Mouse (Mus musculus): Measurements from ENCODE around the gene Brd7.

- TF ChIP-seq NELFE (IDR thresholded peaks at IDR 0.05; ENCODE audit: low read depth, low read length) (no peak), EP300 (IDR thresholded peaks at IDR 0.05; ENCODE audit: low read length) (no peak), TCF12 (IDR thresholded peaks at IDR 0.05; ENCODE audit: low read depth, low read length) (no peak), HCFC1 (IDR thresholded peaks at IDR 0.05; ENCODE audit: low read depth, low read length) (no peak), CTCF (conservative IDR thresholded peaks at IDR 0.05 in 1 of 2, IDR thresholded peaks at IDR 0.05 in 1 of 2; ENCODE audit: low read depth in 2 of 2, low read length in 2 of 2) (no peak), MXI1 (IDR thresholded peaks at IDR 0.05; ENCODE audit: low read depth, low read length) (0 out of 2 replicates have a peak, but pooled peaks have one; percentile 11), POLR2A (IDR thresholded peaks at IDR 0.05; ENCODE audit: low read depth, low read length) (no peak), SIN3A (IDR thresholded peaks at IDR 0.05; ENCODE audit: low read length) (no peak)
These were observed 71.4 kb downstream of the Brd7 start for GRCm38 (mm10) chr8:88290326-88291304.
